Mouse (Mus musculus) liver, embryonic 11.5 days (tissue): ENCODE measurements around the gene Tcl1b1. TPM values are rescaled to one million over a fixed set of nuclear protein-coding genes. Genes with fewer than 3 reads are reported as not detected.

Experiments
- ATAC-seq: fragments of 200-750 bp; cut with Nextera tagmentation; replicated peaks from 2 replicates; pipeline ENCODE4 v1.8.0; 2017; ENCODE audit warnings: moderate number of reproducible peaks, mild to moderate bottlenecking, moderate TSS enrichment, moderate library complexity; ENCODE audit not compliant: low FRiP score
- DNase-seq: peaks from one replicate; pipeline ENCODE4 v3.0.0-alpha.2; 2017; ENCODE audit warnings: low spot score
- H3K27ac ChIP-seq: fragments of 300-500 bp; sonication (generic); 2 replicates; pipeline ENCODE4 v1.5.1; 2014; ENCODE audit warnings: mild to moderate bottlenecking, low read depth, low read length, control low read depth
- H3K27me3 ChIP-seq: fragments of 300-500 bp; sonication (generic); replicated peaks from 2 replicates; pipeline ENCODE4 v1.6.1; 2014; ENCODE audit warnings: low read length, mixed read lengths; ENCODE audit not compliant: control insufficient read depth, insufficient read depth
- H3K36me3 ChIP-seq: fragments of 300-500 bp; sonication (generic); 2 replicates; pipeline ENCODE4 v1.6.1; 2014; ENCODE audit warnings: mild to moderate bottlenecking, low read length, moderate library complexity, mixed read lengths; ENCODE audit not compliant: control insufficient read depth, insufficient read depth
- H3K4me1 ChIP-seq: fragments of 300-500 bp; sonication (generic); replicated peaks from 2 replicates; pipeline ENCODE4 v1.6.1; 2014; ENCODE audit warnings: low read length, mixed read lengths; ENCODE audit not compliant: control insufficient read depth, insufficient read depth
- H3K4me2 ChIP-seq: fragments of 300-500 bp; sonication (generic); 2 replicates; pipeline ENCODE4 v1.6.1; 2014; ENCODE audit warnings: mild to moderate bottlenecking, control low read depth, moderate library complexity
- H3K4me3 ChIP-seq: fragments of 300-500 bp; sonication (generic); 2 replicates; pipeline ENCODE4 v1.5.1; 2014; ENCODE audit warnings: low read depth, low read length, control low read depth
- H3K9ac ChIP-seq: fragments of 300-500 bp; sonication (generic); 2 replicates; pipeline ENCODE4 v1.6.1; 2014; ENCODE audit warnings: low read depth, low read length, control low read depth
- H3K9me3 ChIP-seq: fragments of 300-500 bp; sonication (generic); 2 replicates; pipeline ENCODE4 v1.6.1; 2016; ENCODE audit warnings: low read length, inconsistent platforms, mixed read lengths; ENCODE audit not compliant: control insufficient read depth
- WGBS: fragments of 180-500 bp; shearing (Covaris S2); extraction: QIAGEN DNeasy Blood & Tissue Kit; methylation state at CpG from one replicate; pipeline ENCODE4 v1.1.7; 2014; 5-methylcytosine and 5-hydroxymethylcytosine counted together
- polyA plus RNA-seq: library from polyadenylated mRNA; unstranded; fragments of >200 nt; fragmentation: Nextera tagmentation; extraction: Ambion mirVana; gene quantifications from 2 replicates; pipeline ENCODE4 v1.2.1, GENCODE M21; 2014

Gene Tcl1b1
- polyA plus RNA-seq, 1 experiment from 2014 or later = not detected

DNA sequence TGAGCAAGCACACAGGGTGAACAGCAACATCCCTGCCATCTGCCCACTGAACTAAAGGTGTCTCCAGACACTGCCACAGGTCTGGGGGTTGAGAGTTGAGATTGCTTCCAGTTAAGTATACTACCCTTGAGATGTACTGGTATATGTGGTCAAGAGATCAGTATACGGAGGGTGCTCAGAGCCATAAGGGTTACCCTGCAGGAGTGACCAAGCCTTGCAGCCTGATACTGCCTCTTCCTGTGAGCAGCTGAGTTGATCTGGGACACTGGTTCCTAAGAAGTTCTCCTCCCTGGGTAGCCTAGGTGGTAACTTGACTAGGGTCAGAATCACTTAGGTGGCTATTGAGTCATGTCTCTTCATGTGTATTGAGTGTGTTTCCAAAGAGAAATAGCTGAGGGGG is 49.0 kb downstream of the Tcl1b1 start:
- no peak for ATAC-seq
- DNase-seq = no peak
- H3K9me3 ChIP-seq = no peaks in the 10 kb centered on the region
- H3K9ac ChIP-seq = no peak overlapping the region
- H3K27ac ChIP-seq = no peak overlapping the region
- no peaks in the 10 kb centered on the region for H3K27me3 ChIP-seq
- 88% methylated on average over 1 of the region's 1 CpGs for WGBS
- no peaks in the 10 kb centered on the region for H3K36me3 ChIP-seq
- no peak overlapping the region for H3K4me3 ChIP-seq
- no peak overlapping the region for H3K4me2 ChIP-seq
- H3K4me1 ChIP-seq = no peaks in the 10 kb centered on the region

DNA sequence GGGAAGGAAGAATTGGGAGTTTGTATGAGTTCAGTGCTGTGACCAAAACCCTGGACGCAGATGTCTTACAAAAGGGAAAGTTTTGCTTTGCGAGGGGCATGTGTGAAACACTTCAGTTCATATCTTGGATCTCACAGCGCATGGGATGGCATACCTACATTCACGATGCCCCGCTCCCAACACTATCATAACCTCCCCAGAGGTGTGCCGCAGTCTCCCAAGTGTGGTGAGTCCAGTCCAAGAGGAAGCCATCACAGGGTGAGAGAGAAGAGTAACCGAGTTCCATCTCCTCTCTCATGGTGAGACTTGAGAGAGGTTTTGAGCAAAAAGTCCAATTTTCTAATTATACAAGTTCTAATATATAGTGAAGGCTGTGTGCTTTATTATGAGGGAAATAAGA is 49.7 kb downstream of the Tcl1b1 start:
- 91% methylated on average over 7 of the region's 7 CpGs for WGBS
- Histone ChIP-seq H3K4me3 (no peak overlapping the region), H3K9me3 (no peaks in the 10 kb centered on the region), H3K4me1 (no peaks in the 10 kb centered on the region), H3K4me2 (no peak overlapping the region), H3K36me3 (no peaks in the 10 kb centered on the region), H3K9ac (no peak overlapping the region), H3K27me3 (no peaks in the 10 kb centered on the region), H3K27ac (no peak overlapping the region)
- DNase-seq (no peak), ATAC-seq (no peak)

Other genes starting within 250 kb of the Tcl1b1 start
- 1.4 and 1.8 TPM in 2 replicates for gene Syne3, start 149.9 kb upstream of the Tcl1b1 start, polyA plus RNA-seq
- 610 and 611 TPM in 2 replicates for gene Glrx5, start 127.0 kb upstream of the Tcl1b1 start, polyA plus RNA-seq
- gene Tcl1b2, start 13.7 kb upstream of the Tcl1b1 start, polyA plus RNA-seq = not detected in 2 replicates
- gene Tcl1b5, start 16.7 kb downstream of the Tcl1b1 start, polyA plus RNA-seq = not detected in 2 replicates
- not detected in 2 replicates for gene Tcl1b3, start 31.4 kb downstream of the Tcl1b1 start, polyA plus RNA-seq
- not detected in 2 replicates for gene Tcl1b4, start 42.3 kb downstream of the Tcl1b1 start, polyA plus RNA-seq
- not detected in 2 replicates for gene Tcl1, start 63.1 kb downstream of the Tcl1b1 start, polyA plus RNA-seq
- gene Tunar, start 174.2 kb downstream of the Tcl1b1 start, polyA plus RNA-seq = 0.10 and 0.16 TPM in 2 replicates